Mouse (Mus musculus) frontal cortex, adult 2 months (tissue): ENCODE results near the gene Rad51ap2. TPM values are rescaled to one million over a fixed set of nuclear protein-coding genes. Genes with fewer than 3 reads are reported as not detected.

Source experiments
- DNase-seq, 2 experiments: peaks; one replicate each; pipeline ENCODE4 v3.0.0; 2022; ENCODE audit warnings: low spot score in 1 of 2; ENCODE audit errors: extremely low spot score in 1 of 2
- polyA plus RNA-seq: library from polyadenylated mRNA; depleted of rRNA; stranded (reverse); fragments of >200 nt; gene quantifications from 2 replicates; pipeline ENCODE4 v1.2.3, GENCODE M21; 2012; rRNA removed

The Rad51ap2 gene
- polyA plus RNA-seq, result 0.50 and 0.86 TPM in 2 replicates

GRCm38 (mm10) chr12:11455549-11456194, at the start of gene Rad51ap2:
Rad51ap2 (plus strand) TSS chr12:11456079.
- peak in 1 of 2 experiments; percentile 86 for DNase-seq

DNA sequence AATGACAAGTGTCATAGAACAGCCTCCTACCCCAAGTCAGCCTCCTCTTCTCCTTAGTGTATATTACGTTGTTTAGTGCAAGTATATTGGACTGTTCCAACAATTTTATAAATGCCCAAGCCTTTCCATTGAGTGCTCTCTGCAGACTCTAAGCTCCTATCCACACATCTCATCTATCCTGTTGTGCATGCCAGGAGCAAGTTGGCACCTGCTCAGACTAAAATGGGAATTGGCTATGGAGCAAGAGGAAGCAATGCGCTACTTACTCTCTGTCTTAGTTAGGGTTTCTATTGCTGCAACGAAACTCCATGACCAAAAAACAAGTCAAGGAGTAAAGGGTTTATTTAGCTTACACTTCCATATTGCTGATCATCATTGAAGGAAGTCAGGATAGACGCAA, 48.2 kb upstream of the Rad51ap2 start:
- DNase-seq, result peak in 1 of 2 experiments; percentile 34

- DNase-seq, result no peak
Measured at GRCm38 (mm10) chr12:11418112-11418511, 37.8 kb upstream of the Rad51ap2 start.

DNA sequence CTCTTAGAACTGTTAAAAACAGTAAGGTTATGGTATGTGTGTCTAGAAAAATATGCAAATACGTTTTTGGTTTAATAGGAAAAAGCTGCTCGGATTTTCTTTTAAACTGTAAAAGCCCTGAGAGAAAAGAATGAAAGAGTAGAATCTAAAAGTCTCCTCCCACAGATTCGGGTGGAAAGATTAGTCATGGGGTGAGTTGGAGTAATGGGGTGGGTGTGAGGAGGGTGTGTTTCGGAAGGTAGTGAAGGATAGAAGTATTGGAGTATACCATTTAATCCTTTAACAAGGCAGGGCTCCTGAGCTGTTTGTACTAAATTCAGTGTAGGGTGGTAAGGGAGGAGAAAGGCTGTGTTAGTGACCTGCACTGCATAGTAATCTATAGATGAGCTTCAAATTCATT, 28.5 kb upstream of the Rad51ap2 start:
- peak in 1 of 2 experiments; percentile 64 for DNase-seq

DNA sequence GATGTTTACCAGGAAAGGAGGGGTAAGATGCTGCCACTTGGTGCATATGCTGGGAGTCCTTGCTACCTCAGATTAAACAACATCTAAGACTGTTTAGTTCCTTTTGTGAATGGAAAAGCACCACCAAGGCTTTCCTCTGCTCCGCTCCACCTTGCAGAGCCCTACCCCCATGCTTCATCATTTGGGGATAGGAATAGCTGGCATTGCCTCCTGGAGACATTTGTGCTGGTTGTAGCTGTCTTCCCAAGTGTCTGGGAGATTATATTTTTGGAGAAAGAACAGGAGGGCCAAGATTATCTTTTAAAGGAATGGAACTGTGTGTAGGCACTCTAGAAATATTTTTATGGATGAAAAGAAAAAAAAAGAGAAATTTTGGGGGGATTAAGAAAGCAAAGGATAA, 22.8 kb upstream of the Rad51ap2 start:
- peak in 1 of 2 experiments; percentile 51 for DNase-seq

- peak in 1 of 2 experiments; percentile 28 for DNase-seq
Measured at GRCm38 (mm10) chr12:11433716-11434115, 22.2 kb upstream of the Rad51ap2 start.

DNA sequence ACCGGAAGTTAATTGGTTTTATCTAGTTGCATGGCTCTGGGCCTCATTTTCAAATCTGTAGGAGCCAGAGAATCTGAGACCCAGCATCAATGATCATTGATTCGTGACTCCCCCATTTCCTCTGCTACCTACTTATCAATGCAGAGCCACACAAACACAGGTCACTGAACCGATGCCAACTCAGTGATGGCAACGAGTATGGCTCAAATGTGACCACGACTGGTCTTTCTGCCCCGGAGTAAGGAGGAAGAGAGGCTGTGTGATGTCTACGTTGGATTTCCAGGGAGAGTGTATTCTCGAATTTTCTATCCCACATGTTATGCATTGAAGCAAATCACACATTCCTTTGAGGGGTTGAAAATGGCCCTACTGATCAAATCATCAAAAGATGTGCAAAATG, 21.4 kb upstream of the Rad51ap2 start:
- DNase-seq, result peak in 1 of 2 experiments; percentile 17

DNA sequence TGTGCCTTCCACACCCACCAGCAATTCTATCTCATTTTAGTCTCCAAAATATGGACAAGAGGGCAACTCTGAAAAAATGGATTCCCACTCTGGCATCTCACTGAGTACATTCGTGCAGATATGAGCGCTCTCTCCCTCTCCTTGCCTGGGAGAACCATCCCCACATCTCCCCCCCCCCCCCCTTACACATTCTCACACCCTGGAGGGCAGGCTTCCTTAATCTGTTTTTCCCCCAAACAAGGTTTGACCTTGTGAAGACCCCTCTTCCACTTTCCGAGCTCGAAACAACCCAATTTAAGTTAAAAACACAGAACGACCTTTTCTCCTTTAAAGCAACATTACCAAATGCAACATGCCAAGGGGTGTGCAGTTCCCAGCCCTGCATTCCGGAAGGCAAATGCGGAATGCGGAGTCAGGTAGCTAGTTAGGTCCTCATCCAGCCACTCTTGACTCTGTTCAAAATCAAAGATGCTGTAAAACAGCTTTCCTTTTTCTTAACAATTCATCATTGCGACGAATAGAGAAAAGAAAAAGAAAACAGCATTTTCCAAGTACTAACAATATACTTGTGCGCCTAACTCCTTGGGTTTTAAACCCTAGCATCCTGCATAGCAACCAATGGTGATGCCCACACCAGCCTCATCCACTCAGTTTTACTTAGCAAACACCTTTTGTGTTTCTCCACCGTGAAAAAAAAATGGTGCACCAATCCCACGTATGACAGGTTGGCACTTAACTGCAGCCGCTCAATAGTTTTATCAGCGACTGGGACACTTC, 20.4 kb upstream of the Rad51ap2 start:
- peak in 1 of 2 experiments; percentile 46 for DNase-seq

DNA sequence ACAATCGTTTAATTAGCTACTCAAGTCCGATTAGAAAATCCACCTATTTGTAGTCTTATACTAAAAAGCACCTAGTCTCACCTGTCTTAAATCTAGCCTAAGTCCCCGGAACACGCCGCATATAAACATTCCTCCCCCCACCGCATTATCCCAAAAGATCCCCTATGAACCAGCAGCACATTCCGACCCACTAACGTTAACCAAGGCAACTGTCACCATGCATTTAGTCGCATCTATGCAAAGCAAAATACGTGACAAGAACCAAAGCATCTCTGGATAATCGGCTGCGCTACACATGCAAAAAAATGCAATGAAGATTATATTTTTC, 19.9 kb upstream of the Rad51ap2 start:
- peak in 1 of 2 experiments; percentile 31 for DNase-seq

DNA sequence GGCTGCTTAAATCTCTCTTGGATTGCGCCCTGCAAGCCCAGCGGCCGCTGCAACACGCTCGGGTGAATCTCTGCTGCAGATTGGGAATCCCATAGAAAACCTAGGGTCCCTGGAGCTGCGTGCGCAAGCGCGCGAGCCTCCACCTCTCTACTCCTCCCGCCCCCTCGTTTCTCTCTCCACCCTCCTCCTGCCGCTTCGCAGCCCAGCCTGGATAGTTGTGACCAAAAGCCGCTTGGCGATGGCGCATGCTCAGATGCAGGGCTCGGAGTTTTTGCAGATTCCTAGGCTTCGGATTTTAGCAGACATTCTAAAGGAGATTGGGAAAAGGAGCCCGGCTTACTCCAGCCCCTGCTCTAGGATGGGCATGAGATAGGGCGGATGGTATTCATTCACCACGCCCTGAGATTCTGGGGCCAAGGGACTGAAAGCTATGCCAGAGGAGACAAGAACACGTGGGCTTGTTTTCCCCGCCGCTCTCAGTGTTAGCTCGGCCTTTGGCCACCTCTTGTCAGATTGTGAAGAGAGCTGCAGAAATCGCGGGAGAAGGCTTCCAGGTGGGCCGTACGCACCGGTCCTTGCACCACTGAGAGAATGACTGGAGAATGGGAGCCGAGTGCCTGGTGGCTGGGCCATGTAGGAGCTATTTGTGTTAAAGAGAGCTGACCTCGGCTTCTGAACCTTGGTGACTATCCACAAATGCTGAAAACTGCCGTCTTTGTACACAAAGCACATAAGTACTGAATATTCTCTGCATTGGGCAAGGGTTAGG, 19.2 kb upstream of the Rad51ap2 start, which contains the start of gene Vsnl1:
Gene Vsnl1, minus strand, starts transcription at position 117 of the 769 bp plus-strand sequence.
- DNase-seq, result peak; percentile 91 to 94

GRCm38 (mm10) chr12:11437266-11437906, 18.5 kb upstream of the Rad51ap2 start:
- peak in 1 of 2 experiments; percentile 91 for DNase-seq

DNA sequence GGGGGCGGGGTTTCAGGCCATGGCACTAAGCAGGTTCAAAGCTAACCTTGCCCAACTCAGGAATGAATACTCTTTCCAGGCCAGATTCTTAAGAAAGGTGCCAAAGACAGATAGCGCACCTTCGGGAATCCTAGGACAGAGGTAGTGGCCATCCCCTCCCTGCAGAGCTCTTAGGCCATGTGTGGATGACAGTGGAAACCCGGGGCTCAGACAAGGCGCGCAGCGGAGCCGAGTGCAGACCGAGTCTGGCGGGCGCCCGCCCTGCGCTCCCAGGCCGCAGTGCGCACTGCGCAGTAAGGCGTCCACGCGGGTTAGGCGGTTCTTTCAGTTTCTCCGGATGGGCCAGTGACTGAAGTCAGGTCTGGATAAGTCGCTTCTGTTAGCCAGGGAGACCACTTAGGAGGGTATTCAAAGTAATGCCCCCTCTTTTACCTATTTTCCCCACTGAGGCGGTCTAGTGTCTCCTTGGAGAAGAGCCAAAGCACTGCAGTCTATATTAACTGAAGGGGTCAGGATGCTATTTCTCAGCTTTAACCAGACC, 17.9 kb upstream of the Rad51ap2 start:
- DNase-seq, result no peak

DNA sequence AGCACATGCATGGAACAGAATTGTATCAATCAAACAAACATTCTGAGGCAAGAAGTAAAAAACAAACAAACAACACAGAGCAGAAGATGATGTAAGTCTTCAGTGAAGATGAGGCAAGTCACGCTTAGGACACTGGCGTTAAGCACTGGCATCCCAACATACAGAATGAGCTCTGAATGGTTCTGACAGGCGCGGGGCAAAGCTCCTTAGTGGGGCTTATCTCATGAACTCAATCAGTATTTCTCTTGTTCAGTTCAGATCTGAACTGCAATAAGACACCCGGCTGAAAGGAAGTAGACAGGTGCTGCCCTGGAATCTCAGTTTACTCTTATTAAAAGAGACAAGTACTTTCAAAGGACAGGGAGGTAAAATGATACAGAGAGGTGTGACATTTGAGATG, 1.7 kb upstream of the Rad51ap2 start:
- DNase-seq, result no peak

DNA sequence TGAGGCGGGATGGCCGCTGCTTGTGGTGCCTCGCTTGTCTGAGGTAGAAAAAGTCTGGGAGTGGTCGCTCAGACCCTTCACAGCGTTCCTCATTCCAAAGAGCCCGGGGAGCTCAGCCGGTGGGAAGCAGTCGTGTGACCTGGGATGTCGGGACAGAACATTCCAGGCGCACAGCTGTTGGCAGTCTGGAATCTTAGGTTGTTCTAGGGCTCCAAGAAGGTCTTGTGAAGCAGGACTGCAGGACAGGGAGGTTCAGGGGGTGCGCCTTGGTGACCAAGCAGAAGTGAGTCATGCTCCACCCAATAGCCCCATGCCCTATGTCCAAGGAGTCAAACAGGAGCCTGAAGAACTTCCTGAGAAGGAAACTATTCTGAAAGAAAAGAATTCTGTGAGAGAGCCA, 334 bp downstream of the Rad51ap2 start:
- DNase-seq, result peak in 1 of 2 experiments; percentile 9

DNA sequence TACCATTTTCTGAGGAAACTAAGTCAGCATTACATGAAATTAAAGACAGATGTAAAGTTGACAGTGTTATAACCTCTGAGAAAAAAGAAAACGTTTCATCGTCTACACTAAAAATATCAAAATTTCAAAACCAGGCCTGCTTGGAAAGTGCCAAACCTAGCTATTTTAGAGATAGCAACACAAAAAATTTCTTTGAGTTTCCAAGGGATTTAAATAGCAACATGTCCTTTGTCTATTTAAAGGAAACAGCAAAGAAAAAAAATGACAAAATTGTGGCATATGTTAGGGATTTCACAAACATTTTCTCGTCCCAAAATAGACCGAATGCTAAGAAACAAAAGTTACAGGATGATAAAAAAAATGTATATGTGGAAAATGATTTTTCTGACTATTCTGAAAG, 753 bp downstream of the Rad51ap2 start:
- DNase-seq, result peak; percentile 6 to 39

Other genes starting within 250 kb of the Rad51ap2 start
- not detected in 2 replicates for gene Msgn1, start 247.1 kb upstream of the Rad51ap2 start, polyA plus RNA-seq
- 0.44 and 0.52 TPM in 2 replicates for gene Gen1, start 190.3 kb upstream of the Rad51ap2 start, polyA plus RNA-seq
- 31.1 and 39.6 TPM in 2 replicates for gene Smc6, start 190.2 kb upstream of the Rad51ap2 start, polyA plus RNA-seq
- 358 and 366 TPM in 2 replicates for gene Vsnl1, start 19.5 kb upstream of the Rad51ap2 start, polyA plus RNA-seq